Mouse (Mus musculus) megakaryocyte progenitor cell, adult 5-6 weeks (primary cell): ENCODE data around the gene Foxa3. TPM values are rescaled to one million over a fixed set of nuclear protein-coding genes. Genes with fewer than 3 reads are reported as not detected.
A peak's percentile ranks its signal among the peaks of the same experiment; 100 is the strongest.

ENCODE experiments used
- ATAC-seq: replicated peaks from 2 replicates; pipeline ENCODE4 v1.8.0; 2016; ENCODE audit warnings: mild to moderate bottlenecking, moderate TSS enrichment, inconsistent platforms; ENCODE audit not compliant: poor library complexity
- total RNA-seq, 2 experiments: library from RNA; stranded (forward) in 1 of 2; stranded (reverse) in 1 of 2; fragments of 157-497, 149-512 nt in 1 of 2; fragments of 200-1000 nt in 1 of 2; gene quantifications; 2 replicates each; pipeline versions ENCODE4 v1.2.3 to v1.2.4; 2015 to 2017

Foxa3 gene
- total RNA-seq, 2 experiments from 2014 or later = not detected

DNA sequence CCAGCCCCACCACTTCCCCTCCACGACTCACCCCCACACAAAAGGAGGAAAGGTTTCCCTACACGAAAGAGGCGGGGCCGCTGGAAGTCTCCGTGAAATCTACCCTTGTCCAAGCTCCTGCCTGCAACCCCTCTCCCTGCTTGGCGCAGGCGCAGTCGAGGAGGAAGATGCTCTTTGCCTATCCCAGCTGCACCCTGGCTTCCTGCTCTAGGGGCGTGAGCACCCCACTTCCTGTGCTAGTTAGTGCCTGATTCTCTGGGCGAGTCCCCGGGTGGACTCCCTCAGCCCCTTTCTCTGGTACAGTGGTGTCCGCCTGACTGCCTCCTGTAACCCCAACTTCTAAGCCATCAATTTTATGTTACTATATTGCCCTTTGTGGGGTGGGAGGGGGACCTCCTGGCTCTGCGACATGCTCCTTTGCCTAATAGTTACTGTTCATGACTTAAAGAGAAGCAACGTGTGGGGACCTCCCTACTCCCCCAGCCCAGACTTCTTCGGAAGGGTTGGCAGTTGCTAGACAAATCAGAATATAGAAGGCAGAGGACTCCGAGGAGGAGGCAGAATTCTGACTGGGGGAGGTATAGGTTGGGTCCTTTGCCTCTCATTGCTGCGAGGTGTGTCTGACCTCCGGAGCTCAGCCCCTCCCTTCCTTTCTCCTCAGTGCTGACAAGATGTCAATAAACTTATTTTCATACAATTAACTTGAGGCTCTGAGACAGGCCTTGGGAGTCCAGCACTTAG lies 22.1 kb downstream of the Foxa3 start:
- ATAC-seq = peak; percentile 59

DNA sequence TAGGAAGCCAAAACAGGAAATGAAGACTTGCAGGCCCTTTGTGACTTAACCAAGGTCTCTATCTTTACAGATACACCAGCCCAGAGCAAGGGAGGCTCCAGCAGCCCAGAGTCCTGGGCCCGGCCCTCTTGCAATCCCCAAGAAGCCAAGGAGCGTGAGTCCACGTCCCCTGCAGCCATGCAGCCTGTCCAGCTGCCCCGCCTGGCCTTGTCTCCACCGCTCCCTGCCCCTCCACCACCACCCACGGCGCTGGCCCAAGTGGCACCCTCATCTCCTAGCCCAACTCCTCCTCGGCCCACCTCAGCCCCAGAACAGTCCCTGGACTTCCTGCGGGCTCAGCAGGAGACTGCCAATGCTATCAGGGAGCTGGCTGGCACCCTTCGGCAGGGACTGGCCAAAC lies 22.9 kb downstream of the Foxa3 start:
- no peak for ATAC-seq

DNA sequence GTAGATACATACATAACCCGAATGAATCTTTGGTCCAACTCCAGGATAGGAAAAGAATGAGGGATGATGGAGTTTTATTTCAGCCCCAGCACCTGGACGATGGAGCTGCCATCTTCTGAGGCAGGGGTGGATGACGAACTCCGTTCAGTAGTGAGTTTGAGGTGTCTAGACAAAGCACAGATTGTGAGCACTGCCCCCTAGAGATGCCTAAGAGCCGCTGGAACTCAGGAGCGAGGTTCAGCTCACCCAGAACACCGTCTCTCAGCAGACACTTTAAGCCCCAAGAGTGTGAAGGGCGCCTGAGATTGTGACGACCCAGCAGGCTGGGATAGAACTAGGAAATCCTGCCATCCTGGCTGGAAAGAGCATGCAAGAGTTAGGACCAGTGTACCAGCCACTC lies 24.5 kb downstream of the Foxa3 start:
- ATAC-seq = no peak

- no peak for ATAC-seq
Observed at GRCm38 (mm10) chr7:18993036-18993435, 30.3 kb downstream of the Foxa3 start.

- ATAC-seq = no peak
Observed at GRCm38 (mm10) chr7:18992294-18992675, 31.1 kb downstream of the Foxa3 start.

DNA sequence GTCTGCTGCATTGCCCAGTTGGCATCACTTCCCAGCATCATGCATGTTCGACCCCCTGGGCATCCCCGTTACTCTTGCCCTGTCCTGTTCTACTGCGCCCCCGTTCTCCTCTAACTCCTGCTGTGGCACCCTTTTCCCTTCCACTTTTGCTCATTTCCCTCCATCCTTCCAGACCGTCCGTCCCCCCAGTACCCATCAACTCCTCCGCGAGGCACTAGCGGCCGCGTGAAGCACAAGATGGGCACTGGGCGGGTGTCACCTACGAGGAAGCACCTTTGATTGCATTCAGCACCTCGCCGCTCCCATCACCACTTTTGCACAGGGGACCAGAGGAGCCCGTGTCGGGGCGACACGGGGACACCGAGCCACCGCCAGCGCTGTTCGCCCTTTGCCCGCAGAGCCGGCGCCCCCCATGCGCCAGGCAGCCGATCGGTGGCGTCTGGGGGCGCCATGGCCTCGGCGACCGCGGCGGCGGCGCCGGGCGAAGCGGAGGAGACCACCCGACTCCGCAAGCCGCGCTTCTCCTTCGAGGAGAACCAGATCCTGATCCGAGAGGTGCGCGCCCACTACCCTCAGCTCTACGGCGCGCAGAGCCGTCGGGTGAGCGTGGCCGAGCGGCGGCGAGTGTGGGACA lies 31.6 kb downstream of the Foxa3 start:
- ATAC-seq = no peak

DNA sequence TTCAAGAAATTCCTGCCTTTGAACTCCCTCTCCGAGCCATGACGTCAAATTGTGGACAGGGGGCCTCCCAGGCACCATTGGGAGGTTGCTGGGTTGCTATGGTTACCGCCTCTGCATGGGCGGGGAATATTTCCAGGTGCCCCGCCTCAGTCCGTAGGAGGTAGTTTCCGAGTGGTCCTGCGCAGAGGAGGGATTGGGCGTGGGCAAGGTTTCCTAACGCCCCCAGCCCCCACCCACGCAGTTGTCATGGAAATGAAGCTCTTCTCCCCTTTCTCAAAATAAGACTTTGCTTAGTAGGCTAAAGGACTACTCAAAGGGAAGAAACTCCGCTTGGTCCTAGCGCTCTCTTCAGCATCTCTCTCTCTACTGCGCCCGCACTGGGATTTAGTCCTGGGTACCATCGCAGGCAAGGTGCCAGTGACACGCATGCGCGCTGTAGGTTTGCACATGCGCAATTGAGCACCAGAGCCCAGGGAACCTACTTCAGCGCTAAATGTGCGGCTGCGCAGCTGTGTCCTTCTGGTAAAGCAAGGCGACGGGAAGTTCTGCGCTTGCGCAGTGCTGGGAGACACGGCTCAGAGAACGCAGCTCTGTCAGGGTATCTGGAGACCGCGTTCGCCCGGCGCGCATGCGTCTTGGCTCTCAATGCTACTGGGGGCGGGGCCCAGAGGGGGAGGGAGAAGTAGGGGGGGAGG lies 32.6 kb downstream of the Foxa3 start, which contains the start of gene Mypop:
Gene Mypop (plus strand): TSS at position 645 of the 695 bp plus-strand sequence.
- ATAC-seq = peak; percentile 90

DNA sequence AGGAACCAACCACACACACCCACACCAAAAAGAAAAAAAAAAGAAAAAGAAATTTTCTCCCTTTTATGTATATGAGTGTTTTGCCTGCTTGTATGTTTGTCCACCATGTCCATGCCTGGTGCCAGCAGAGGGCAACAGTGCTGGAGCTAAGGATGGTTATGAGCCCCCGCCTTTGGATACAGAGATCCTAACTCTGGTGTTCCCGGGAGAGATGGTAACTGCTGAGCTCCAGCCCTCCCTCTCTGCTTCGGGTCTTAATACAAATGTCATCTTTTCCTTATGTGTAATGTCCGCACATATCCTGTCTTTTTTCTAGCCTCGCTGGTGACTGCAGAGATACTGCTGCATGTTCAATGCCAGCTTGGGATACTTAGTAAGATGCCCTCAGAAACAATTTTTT lies 33.3 kb downstream of the Foxa3 start:
- ATAC-seq = no peak

DNA sequence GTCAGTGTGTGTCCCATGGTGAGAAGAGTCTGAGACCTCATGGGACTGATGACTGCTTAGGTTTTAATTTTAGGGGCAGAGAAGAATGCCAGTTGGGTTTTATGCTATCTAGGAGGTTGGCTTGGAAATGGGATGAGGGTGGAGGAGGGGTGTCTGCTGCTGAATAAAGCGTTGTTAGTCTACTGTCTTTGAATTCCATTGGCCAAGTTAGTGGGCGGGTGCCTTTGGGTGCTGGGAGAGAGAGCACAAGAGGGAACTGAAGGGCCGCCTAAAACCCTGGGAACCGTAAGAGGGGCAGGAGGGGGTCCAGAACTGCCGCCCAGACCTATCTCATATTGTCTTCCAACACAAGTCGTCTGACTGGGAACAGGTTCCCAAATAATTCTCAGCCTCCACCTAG lies 34.6 kb downstream of the Foxa3 start:
- ATAC-seq = no peak

DNA sequence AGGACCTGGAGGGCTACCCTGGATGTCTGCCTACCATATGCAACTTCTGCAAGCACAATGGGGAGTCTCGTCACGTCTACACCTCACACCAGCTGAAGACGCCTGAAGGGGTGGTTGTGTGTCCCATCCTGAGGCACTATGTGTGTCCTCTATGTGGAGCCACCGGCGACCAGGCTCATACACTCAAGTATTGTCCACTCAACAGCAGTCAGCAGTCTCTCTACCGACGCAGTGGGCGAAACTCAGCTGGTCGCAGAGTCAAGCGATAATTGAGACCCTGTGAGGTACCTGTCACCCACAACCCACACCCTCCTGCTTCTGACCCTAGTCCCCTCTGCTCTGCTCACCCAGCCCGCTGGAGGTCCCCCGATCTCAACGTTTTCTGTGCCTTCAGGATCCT lies 35.6 kb downstream of the Foxa3 start:
- ATAC-seq = no peak

GRCm38 (mm10) chr7:18987100-18987499 lies 36.2 kb downstream of the Foxa3 start, which contains the start of gene Nanos2:
Gene Nanos2 (plus strand): TSS chr7:18987400.
- ATAC-seq = no peak

DNA sequence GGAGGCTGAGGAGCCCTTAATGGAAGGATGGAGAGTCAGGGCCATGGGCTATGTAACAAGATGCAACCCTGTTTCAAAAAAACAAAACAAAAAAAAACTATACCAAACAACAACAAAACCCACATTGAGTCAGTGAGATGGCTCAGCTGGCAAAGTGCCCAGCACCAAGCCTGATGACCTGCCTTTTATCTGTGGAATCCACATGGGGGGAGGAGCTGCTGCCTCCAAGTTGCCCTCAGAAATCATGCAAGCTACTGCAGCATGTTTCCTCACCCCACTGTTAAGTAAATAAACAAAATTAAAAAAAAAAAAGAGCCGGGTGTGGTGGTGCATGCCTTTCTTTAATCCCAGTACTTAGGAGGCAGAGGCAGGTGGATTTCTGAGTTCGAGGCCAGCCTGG lies 36.8 kb downstream of the Foxa3 start:
- ATAC-seq = peak; percentile 48

DNA sequence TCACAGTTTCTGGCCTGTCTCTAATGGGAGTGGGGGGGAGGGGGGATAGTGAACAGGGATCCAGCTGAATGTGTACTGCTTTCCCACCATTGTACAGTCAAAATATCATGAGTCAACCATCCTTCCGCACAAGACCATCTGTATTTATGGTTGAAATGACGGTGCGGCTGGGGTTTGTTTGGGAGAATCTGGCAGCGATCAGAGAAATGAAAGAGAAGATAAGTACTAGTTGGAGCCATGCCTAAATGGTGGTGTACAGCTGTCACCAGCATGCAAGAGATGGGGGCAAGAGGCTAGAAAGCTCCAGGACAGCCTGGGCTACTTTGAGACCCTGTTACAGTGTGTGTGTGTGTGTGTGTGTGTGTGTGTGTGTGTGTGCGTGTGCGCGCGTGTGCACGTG lies 45.0 kb downstream of the Foxa3 start:
- no peak for ATAC-seq

GRCm38 (mm10) chr7:18970956-18971355 lies 52.4 kb downstream of the Foxa3 start:
- ATAC-seq = peak; percentile 46; the same call in 1 of the 2 replicates

DNA sequence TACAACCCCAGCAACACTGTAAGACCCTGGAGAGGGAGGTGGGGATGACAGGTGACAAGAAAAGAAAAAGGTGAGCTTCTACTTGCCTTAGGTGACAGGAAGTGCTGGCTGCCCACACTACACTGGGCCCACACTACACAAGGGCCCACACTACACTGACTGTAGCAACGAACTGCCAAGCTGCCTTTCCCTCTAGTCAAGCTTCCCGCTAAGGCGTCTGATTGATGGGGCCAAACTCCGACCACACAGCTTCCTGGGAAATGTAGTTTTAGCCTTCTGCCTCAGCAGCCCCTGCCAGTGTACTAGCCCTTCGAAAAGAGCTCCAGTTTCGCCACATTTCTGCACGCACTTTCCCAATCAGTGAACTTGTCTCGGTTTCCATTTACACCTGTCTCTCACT lies 55.7 kb downstream of the Foxa3 start:
- ATAC-seq = peak; percentile 47; the same call in 1 of the 2 replicates

DNA sequence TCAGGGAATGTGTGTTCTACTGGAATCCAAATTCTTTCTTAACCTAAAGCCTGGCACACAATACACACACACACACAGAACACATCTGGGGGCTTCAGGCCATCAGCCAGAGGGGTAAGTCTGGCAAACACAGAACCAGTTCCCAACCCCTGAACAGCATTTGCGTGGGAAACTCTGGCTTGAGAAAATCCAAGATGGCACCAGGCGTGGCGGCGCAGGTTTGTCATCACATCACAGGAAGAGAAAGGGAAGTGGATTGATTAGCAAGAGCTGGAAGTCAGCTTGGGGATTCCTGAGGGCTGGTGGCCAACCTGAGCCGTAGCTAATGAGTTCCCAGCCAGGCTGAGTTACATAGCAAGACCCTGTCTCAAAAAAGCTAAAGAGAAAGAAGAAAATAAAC lies 58.0 kb downstream of the Foxa3 start:
- ATAC-seq = no peak

DNA sequence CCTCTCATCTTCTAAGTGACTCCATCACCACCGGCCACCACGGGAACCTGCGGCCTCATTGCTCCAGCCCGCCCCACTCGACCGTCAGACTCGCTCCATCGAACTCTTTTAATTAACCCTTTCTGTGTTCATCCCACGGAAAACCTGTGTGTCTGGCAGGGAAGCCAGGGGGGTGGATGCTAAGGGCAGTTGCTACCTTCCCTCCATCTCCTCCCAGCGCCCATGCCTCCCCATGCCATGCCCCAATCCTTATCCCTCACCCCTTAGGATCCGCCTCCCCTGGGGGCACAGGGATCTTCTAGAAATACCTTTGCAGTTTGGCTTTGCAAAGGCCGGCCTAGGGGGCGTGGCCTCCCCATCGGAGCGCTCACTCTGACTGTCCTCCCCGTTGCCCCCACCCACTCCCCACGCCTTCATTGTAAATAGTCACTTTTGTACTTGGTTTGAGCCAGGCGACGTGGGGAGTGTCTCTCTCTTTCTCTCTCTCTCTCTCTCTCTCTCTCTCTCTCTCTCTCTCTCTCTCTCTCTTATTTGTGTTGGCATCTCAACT lies 60.0 kb downstream of the Foxa3 start:
- ATAC-seq = no peak
